Mouse (Mus musculus): Measurements from ENCODE around the gene Hdac4. TPM values are rescaled to one million over a fixed set of nuclear protein-coding genes. Genes with fewer than 3 reads are reported as not detected.

The Hdac4 gene
- polyA plus RNA-seq, 1 experiment: 0.35 TPM

- H3K36me3 ChIP-seq (ENCODE audit: control insufficient read depth): peaks cover 2% of the 10 kb centered on the region
- no peaks in the 10 kb centered on the region for H3K9me3 ChIP-seq (ENCODE audit: control insufficient read depth, low read length)
- peaks cover 14% of the 10 kb centered on the region for H3K4me1 ChIP-seq (ENCODE audit: control insufficient read depth)
- TF ChIP-seq TAL1 (IDR thresholded peaks at IDR 0.05; ENCODE audit: low read length): no peak
- TF ChIP-seq GATA1 (IDR thresholded peaks at IDR 0.05; ENCODE audit: low read length): no peak
- H3K4me3 ChIP-seq (replicated peaks): no peak overlapping the region
- no peaks in the 10 kb centered on the region for H3K27me3 ChIP-seq (ENCODE audit: control insufficient read depth)
These were observed 21.1 kb downstream of the Hdac4 start for GRCm38 (mm10) chr1:92174251-92174897.

- Histone ChIP-seq H3K9me3 (ENCODE audit: control insufficient read depth, low read length) (no peaks in the 10 kb centered on the region), H3K27me3 (ENCODE audit: control insufficient read depth) (no peaks in the 10 kb centered on the region), H3K4me3 (replicated peaks) (no peak overlapping the region), H3K36me3 (ENCODE audit: control insufficient read depth) (peaks cover 2% of the 10 kb centered on the region), H3K4me1 (ENCODE audit: control insufficient read depth) (no peaks in the 10 kb centered on the region; the same call in 1 of the 2 replicates)
- TF ChIP-seq TAL1 (IDR thresholded peaks at IDR 0.05; ENCODE audit: low read length) (no peak), GATA1 (IDR thresholded peaks at IDR 0.05; ENCODE audit: low read length) (no peak)
These were observed 24.8 kb downstream of the Hdac4 start for GRCm38 (mm10) chr1:92170616-92171235.

DNA sequence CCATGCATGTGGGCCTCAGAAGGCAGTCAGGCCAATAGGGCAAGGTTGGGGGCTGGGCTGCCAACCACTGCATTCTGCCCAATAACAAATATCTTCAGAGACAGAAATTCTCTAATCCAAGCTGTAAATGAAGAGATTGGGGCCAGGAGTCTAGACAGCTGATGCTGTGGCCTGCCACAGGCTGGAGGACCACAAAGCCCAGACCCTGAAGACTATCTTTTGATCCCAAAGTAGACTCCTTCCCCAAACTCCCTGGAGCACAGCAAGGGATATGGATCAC lies 25.8 kb downstream of the Hdac4 start:
- no peaks in the 10 kb centered on the region for H3K9me3 ChIP-seq (ENCODE audit: control insufficient read depth, low read length)
- H3K36me3 ChIP-seq (ENCODE audit: control insufficient read depth): peaks cover 2% of the 10 kb centered on the region
- no peak overlapping the region for H3K4me3 ChIP-seq (replicated peaks)
- H3K27me3 ChIP-seq (ENCODE audit: control insufficient read depth): no peaks in the 10 kb centered on the region
- H3K4me1 ChIP-seq (ENCODE audit: control insufficient read depth): no peaks in the 10 kb centered on the region; the same call in 1 of the 2 replicates
- TF ChIP-seq TAL1 (IDR thresholded peaks at IDR 0.05; ENCODE audit: low read length) (no peak), GATA1 (IDR thresholded peaks at IDR 0.05; ENCODE audit: low read length) (no peak)

DNA sequence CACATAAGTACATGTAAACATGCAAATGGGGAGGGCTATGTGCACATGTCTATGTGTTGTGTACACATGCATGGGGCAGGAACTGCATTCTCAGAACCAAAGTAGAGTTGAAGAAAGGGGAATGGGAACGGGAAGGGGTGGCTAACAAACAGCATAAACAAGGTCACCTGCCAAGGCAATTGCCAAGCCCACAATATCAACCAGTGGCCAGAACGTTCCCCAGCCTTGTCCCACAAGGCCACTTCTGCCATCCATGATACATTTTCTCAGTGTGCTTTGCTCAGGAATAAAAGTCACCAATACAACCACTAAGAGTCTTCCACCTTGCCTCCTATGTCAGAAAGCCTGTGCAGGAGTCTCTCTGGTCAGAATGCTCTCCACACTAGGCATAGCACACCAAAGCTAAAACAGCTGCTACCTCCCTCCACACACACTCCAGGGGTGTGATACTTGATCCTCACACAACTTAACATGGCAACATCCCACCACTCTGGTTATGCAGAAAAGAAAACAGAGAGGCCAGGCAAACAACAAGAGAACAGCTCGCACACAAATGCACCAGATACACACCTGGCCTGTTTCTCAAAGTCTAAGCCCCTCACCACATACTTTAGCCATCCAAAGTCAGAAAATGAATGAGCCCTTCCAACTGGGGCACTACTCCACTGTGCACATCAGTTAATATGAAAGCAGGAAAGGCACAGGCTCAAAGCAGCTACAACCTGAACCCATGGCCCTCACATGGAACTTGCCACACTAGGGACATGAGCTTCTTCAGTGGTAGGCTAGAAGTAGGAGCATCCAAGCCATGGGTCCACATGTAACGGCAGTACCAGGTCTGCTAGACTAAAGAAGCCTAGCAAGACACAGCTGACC lies 26.4 kb downstream of the Hdac4 start:
- Histone ChIP-seq H3K9me3 (ENCODE audit: control insufficient read depth, low read length) (no peaks in the 10 kb centered on the region), H3K4me3 (replicated peaks) (no peak overlapping the region), H3K4me1 (ENCODE audit: control insufficient read depth) (no peaks in the 10 kb centered on the region; the same call in 1 of the 2 replicates), H3K27me3 (ENCODE audit: control insufficient read depth) (no peaks in the 10 kb centered on the region), H3K36me3 (ENCODE audit: control insufficient read depth) (peaks cover 2% of the 10 kb centered on the region)
- TF ChIP-seq GATA1 (IDR thresholded peaks at IDR 0.05; ENCODE audit: low read length): no peak
- TF ChIP-seq TAL1 (IDR thresholded peaks at IDR 0.05; ENCODE audit: low read length): no peak

- Histone ChIP-seq H3K4me1 (ENCODE audit: control insufficient read depth) (peaks cover 11% of the 10 kb centered on the region), H3K9me3 (ENCODE audit: control insufficient read depth, low read length) (no peaks in the 10 kb centered on the region), H3K36me3 (ENCODE audit: control insufficient read depth) (peaks cover 2% of the 10 kb centered on the region), H3K27me3 (ENCODE audit: control insufficient read depth) (no peaks in the 10 kb centered on the region), H3K4me3 (replicated peaks) (no peak overlapping the region)
- TF ChIP-seq TAL1 (IDR thresholded peaks at IDR 0.05; ENCODE audit: low read length) (no peak), GATA1 (IDR thresholded peaks at IDR 0.05; ENCODE audit: low read length) (no peak)
These were observed 31.6 kb downstream of the Hdac4 start for GRCm38 (mm10) chr1:92163932-92164331.

- TF ChIP-seq GATA1 (IDR thresholded peaks at IDR 0.05; ENCODE audit: low read length) (no peak), TAL1 (IDR thresholded peaks at IDR 0.05; ENCODE audit: low read length) (no peak)
- Histone ChIP-seq H3K4me1 (ENCODE audit: control insufficient read depth) (peaks cover 11% of the 10 kb centered on the region), H3K36me3 (ENCODE audit: control insufficient read depth) (peaks cover 2% of the 10 kb centered on the region), H3K27me3 (ENCODE audit: control insufficient read depth) (no peaks in the 10 kb centered on the region), H3K4me3 (replicated peaks) (no peak overlapping the region), H3K9me3 (ENCODE audit: control insufficient read depth, low read length) (no peaks in the 10 kb centered on the region)
These were observed 35.7 kb downstream of the Hdac4 start for GRCm38 (mm10) chr1:92159804-92160203.

GRCm38 (mm10) chr1:92150201-92150600 lies 45.3 kb downstream of the Hdac4 start:
- TF ChIP-seq TAL1 (IDR thresholded peaks at IDR 0.05; ENCODE audit: low read length): no peak
- TF ChIP-seq GATA1 (IDR thresholded peaks at IDR 0.05; ENCODE audit: low read length): no peak
- no peaks in the 10 kb centered on the region for H3K9me3 ChIP-seq (ENCODE audit: control insufficient read depth, low read length)
- peaks cover 6% of the 10 kb centered on the region for H3K4me1 ChIP-seq (ENCODE audit: control insufficient read depth)
- H3K27me3 ChIP-seq (ENCODE audit: control insufficient read depth): no peaks in the 10 kb centered on the region
- H3K4me3 ChIP-seq (replicated peaks): no peak overlapping the region
- peaks cover 6% of the 10 kb centered on the region for H3K36me3 ChIP-seq (ENCODE audit: control insufficient read depth)

DNA sequence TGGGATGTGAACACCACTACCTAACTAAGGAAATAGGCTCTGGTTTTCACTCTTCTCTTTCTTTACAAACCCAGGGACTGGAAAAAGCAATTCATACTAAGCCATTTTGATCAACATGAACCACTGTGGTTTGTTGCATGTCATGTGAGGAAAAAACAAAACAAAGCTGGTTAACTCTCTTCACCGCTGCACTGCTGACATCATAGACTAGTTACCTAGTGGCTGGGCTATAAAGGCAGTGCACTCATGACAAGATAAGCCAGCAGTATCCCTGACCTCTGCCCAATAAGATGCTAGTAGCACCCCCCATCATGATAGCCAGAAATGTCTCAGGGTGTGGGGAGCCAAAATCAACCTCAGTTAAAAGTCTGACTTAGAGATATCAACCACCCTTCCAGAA lies 47.0 kb downstream of the Hdac4 start:
- Histone ChIP-seq H3K27me3 (ENCODE audit: control insufficient read depth) (no peaks in the 10 kb centered on the region), H3K9me3 (ENCODE audit: control insufficient read depth, low read length) (no peaks in the 10 kb centered on the region), H3K36me3 (ENCODE audit: control insufficient read depth) (peaks cover 8% of the 10 kb centered on the region), H3K4me3 (replicated peaks) (no peak overlapping the region), H3K4me1 (ENCODE audit: control insufficient read depth) (peaks cover 6% of the 10 kb centered on the region)
- TF ChIP-seq GATA1 (IDR thresholded peaks at IDR 0.05; ENCODE audit: low read length) (no peak), TAL1 (IDR thresholded peaks at IDR 0.05; ENCODE audit: low read length) (no peak)

DNA sequence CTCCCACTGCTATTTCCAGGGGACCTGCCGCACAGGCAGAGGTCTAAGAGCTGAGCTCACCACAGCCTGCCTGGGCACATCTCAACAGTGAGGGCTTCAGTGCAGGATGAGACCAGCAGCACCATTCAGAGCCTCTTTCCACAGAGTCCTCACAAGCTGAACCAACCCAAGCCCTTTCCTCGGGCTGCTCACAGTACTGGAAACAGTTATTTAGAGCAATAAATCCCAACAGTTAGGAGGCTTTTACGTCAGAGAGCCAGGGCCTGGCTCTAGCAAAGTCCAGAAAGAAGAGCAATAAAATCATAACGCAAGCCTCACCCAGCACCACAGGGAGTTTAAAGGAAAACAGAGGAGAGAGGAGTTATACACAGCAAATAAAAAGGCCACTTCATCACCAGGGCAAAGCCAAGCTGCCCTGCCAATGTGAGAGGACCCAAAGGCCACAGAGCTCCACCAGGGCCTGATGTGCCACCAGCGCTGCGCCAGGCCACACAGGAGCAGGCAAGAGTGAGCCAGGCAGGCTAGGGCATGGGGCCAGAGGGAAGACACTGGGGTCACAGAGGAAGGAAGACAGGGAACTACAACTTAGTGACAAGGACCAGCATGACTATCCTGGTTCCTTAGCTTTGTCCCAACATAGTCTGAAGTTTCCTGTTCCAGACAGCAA lies 50.5 kb downstream of the Hdac4 start:
- H3K27me3 ChIP-seq (ENCODE audit: control insufficient read depth): no peaks in the 10 kb centered on the region
- H3K4me3 ChIP-seq (replicated peaks): no peak overlapping the region
- no peaks in the 10 kb centered on the region for H3K9me3 ChIP-seq (ENCODE audit: control insufficient read depth, low read length)
- H3K4me1 ChIP-seq (ENCODE audit: control insufficient read depth): peaks cover 6% of the 10 kb centered on the region
- no peak for TF ChIP-seq TAL1 (IDR thresholded peaks at IDR 0.05; ENCODE audit: low read length)
- no peak for TF ChIP-seq GATA1 (IDR thresholded peaks at IDR 0.05; ENCODE audit: low read length)
- H3K36me3 ChIP-seq (ENCODE audit: control insufficient read depth): peaks cover 8% of the 10 kb centered on the region
